Mouse (Mus musculus) CD8-positive naive resting alpha-beta T cell, adult 57 days (primary cell): ENCODE measurements around the gene Uba2. TPM values are rescaled to one million over a fixed set of nuclear protein-coding genes. Genes with fewer than 3 reads are reported as not detected.

ENCODE experiments used
- total RNA-seq: library from RNA; stranded (reverse); gene quantifications from one replicate; pipeline ENCODE4 v1.2.4, GENCODE M21; 2023

Gene Uba2
- 73.3 TPM for total RNA-seq

GRCm38 (mm10) chr7:34169454-34169853 is at the start of gene Uba2:
Uba2 (minus strand) TSS chr7:34169599.

GRCm38 (mm10) chr7:34196132-34197128 is 27.0 kb upstream of the Uba2 start, which contains the start of gene Pdcd2l:
Pdcd2l (minus strand) TSS chr7:34196661.

GRCm38 (mm10) chr7:34133117-34133762 is 36.2 kb downstream of the Uba2 start, which contains the start of gene Wtip:
Wtip (minus strand) TSS chr7:34133268.

GRCm38 (mm10) chr7:34094911-34095481 is 74.4 kb downstream of the Uba2 start, which contains the start of gene Scgb1b30:
Scgb1b30 (plus strand) TSS chr7:34095431.

Other genes starting within 250 kb of the Uba2 start
- not detected for gene Scgb2b26, start 224.6 kb downstream of the Uba2 start, total RNA-seq
- not detected for gene Scgb2b27, start 155.7 kb downstream of the Uba2 start, total RNA-seq
- not detected for gene Scgb1b27, start 148.1 kb downstream of the Uba2 start, total RNA-seq
- gene Scgb1b30, start 74.2 kb downstream of the Uba2 start, total RNA-seq = not detected
- not detected for gene Wtip, start 36.3 kb downstream of the Uba2 start, total RNA-seq
- 34.2 TPM for gene Pdcd2l, start 27.1 kb upstream of the Uba2 start, total RNA-seq
- 247 TPM for gene Gpi1, start 60.7 kb upstream of the Uba2 start, total RNA-seq
- gene Gm6096, start 81.4 kb upstream of the Uba2 start, total RNA-seq = not detected
- 49.1 TPM for gene 4931406P16Rik, start 144.0 kb upstream of the Uba2 start, total RNA-seq
- gene Lsm14a, start 223.7 kb upstream of the Uba2 start, total RNA-seq = 159 TPM